Mouse (Mus musculus) CD8-positive naive resting alpha-beta T cell, adult 2 months (primary cell): ENCODE measurements around the gene Abca8a.
"Not testable (repeated sequence)": the region's sequence is repeated elsewhere in the genome, so short reads cannot be mapped to it uniquely, and the experiment has no call there.

ENCODE experiments used
- DNase-seq, 2 experiments: peaks; one replicate each; pipeline ENCODE4 v3.0.0; 2022; ENCODE audit warnings: low read depth in 2 of 2, low spot score in 2 of 2

Abca8a gene

DNA sequence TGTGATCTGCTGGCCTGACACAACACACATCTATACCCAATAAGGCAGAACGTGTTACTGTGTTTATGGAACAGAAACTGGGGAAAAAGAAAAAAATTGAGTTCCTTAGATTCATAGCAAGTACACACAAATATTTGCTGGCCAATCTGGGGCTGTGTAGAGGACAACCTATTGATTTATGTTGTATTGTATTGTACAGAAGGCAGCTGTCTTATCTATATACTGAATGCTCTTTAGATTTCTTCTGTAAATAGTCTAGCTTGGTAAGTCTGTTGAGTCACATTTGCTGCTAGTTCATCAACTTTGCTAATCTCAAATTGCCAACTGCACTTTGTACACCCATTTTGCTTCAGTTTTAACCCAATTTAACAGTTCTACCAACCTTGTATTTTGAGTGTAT is 107.6 kb downstream of the Abca8a start:
- DNase-seq: no peak

DNA sequence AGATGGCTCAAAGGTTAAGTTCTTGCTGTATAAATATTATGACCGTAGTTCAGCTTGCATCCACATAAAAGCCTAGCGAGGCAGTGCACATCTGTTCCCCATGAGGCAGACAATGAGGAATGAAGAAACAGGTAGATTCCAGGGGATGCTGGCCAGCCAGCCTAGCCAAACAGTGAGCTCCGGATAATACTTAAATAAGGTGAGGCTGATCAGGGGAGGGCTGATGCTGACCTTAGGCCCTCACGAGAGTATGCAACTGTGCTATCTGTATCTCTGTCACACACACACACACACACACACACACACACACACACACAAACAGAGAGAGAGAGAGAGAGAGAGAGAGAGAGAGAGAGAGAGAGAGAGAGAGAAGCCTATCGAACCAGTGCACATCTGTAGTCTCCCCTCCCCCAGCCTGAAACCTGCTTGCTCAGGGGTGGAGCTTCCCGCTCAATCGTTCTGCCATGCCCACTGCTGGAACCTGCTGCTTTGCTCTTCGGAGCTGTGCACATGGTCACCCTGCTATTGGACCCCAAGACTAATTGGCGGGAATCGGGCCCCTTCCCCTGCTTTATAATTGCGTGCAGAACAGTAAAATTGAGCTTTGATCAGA is 108.2 kb downstream of the Abca8a start:
- not testable (repeated sequence) for DNase-seq

DNA sequence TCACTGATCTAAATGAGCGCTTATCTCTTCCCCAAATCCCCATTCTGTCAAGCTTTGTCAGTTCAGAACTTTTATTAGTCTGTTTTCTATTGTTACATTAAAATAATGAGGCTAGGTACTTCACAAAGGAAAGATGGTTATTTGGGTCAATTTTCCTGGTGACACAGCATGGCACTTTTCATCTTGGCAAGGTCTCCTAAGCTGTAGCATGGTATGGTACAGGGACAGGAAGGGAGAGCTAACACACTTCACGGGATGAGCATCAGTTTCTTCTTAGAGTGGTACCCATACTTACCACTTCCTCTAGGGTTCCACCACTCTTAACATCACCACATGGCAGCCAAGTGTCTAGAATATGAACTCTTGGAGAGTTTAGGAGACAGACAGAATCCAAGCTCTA is 113.9 kb downstream of the Abca8a start:
- no peak for DNase-seq
